Mouse (Mus musculus) kidney, postnatal 0 days (tissue): ENCODE measurements around the gene Lmln. TPM values are rescaled to one million over a fixed set of nuclear protein-coding genes. Genes with fewer than 3 reads are reported as not detected.

Source experiments
- ATAC-seq: fragments of 200-750 bp; cut with Nextera tagmentation; replicated peaks from 2 replicates; pipeline ENCODE4 v1.8.0; 2017; ENCODE audit warnings: low read depth, moderate number of reproducible peaks, moderate TSS enrichment, moderate library complexity; ENCODE audit not compliant: low FRiP score
- DNase-seq: peaks from one replicate; pipeline ENCODE4 v3.0.0-alpha.2; 2016; ENCODE audit warnings: low spot score
- H3K27ac ChIP-seq: fragments of 300-500 bp; sonication (generic); 2 replicates; pipeline ENCODE4 v1.5.1; 2014; ENCODE audit warnings: mild to moderate bottlenecking
- H3K27me3 ChIP-seq: fragments of 300-500 bp; sonication (generic); 2 replicates; pipeline ENCODE4 v1.6.1; 2014; ENCODE audit warnings: low read length, mixed read lengths; ENCODE audit not compliant: insufficient read depth
- H3K36me3 ChIP-seq: fragments of 300-500 bp; sonication (generic); 2 replicates; pipeline ENCODE4 v1.6.1; 2014; ENCODE audit warnings: low read length, mixed read lengths; ENCODE audit not compliant: insufficient read depth
- H3K4me1 ChIP-seq: fragments of 300-500 bp; sonication (generic); replicated peaks from 2 replicates; pipeline ENCODE4 v1.6.1; 2014; ENCODE audit warnings: antibody characterized with exemption, low read length, mixed read lengths; ENCODE audit not compliant: insufficient read depth
- H3K4me2 ChIP-seq: fragments of 300-500 bp; sonication (generic); 2 replicates; pipeline ENCODE4 v1.6.1; 2014; ENCODE audit warnings: mild to moderate bottlenecking, low read length, moderate library complexity, mixed read lengths
- H3K4me3 ChIP-seq: fragments of 300-500 bp; sonication (generic); replicated peaks from 2 replicates; pipeline ENCODE4 v1.5.1; 2014; ENCODE audit warnings: low read depth, low read length
- H3K9ac ChIP-seq: fragments of 300-500 bp; sonication (generic); 2 replicates; pipeline ENCODE4 v1.6.1; 2014; ENCODE audit warnings: low read depth, low read length
- H3K9me3 ChIP-seq: fragments of 300-500 bp; sonication (generic); replicated peaks from 2 replicates; pipeline ENCODE4 v1.6.1; 2016; ENCODE audit warnings: low read length, inconsistent platforms, mixed read lengths
- CTCF ChIP-seq: IDR thresholded peaks from 2 replicates; pipeline ENCODE4 v1.5.1; 2016; ENCODE audit warnings: antibody characterized with exemption, low read depth, mild to moderate bottlenecking, moderate library complexity
- WGBS: fragments of 180-500 bp; shearing (Covaris S2); extraction: QIAGEN DNeasy Blood & Tissue Kit; methylation state at CpG from one replicate; pipeline ENCODE4 v1.1.7; 2014; 5-methylcytosine and 5-hydroxymethylcytosine counted together
- polyA plus RNA-seq: library from polyadenylated mRNA; unstranded; fragments of >200 nt; fragmentation: Nextera tagmentation; extraction: Ambion mirVana; gene quantifications from 2 replicates; pipeline ENCODE4 v1.2.1, GENCODE M21; 2015

Lmln gene
- polyA plus RNA-seq, 1 experiment from 2014 or later, result 0.95 TPM

GRCm38 (mm10) chr16:33060926-33061325 is 1.4 kb upstream of the Lmln start:
- Histone ChIP-seq H3K27me3 (no peaks in the 10 kb centered on the region), H3K36me3 (peaks cover 24% of the 10 kb centered on the region), H3K4me1 (peaks cover 4% of the 10 kb centered on the region), H3K4me3 (no peak overlapping the region), H3K27ac (no peak overlapping the region), H3K9ac (no peak overlapping the region), H3K4me2 (no peak overlapping the region), H3K9me3 (no peaks in the 10 kb centered on the region)
- DNase-seq (no peak), ATAC-seq (no peak)
- 93% methylated on average over 2 of the region's 2 CpGs for WGBS
- no peak for TF ChIP-seq CTCF

- Histone ChIP-seq H3K9ac (no peak overlapping the region), H3K4me2 (peak overlapping the region; percentile 91), H3K9me3 (no peaks in the 10 kb centered on the region), H3K36me3 (peaks cover 24% of the 10 kb centered on the region), H3K4me1 (peaks cover 4% of the 10 kb centered on the region), H3K27me3 (no peaks in the 10 kb centered on the region), H3K27ac (peak overlapping the region; percentile 68), H3K4me3 (0 out of 2 replicates have a peak overlapping the region, but pooled peaks have one; percentile 79)
- WGBS, result 49% methylated on average over 11 of the region's 11 CpGs
- ATAC-seq (no peak), DNase-seq (no peak)
- TF ChIP-seq CTCF, result no peak
Measured at GRCm38 (mm10) chr16:33061400-33061799, 921 bp upstream of the Lmln start.

GRCm38 (mm10) chr16:33062682-33063131 is 386 bp downstream of the Lmln start:
- TF ChIP-seq CTCF, result no peak
- WGBS, result under 1% methylated on average over 29 of the region's 35 CpGs
- peaks cover 4% of the 10 kb centered on the region for H3K4me1 ChIP-seq
- DNase-seq (peak; percentile 40), ATAC-seq (peak; percentile 67; the same call in 1 of the 2 replicates)
- H3K27me3 ChIP-seq, result no peaks in the 10 kb centered on the region
- no peaks in the 10 kb centered on the region for H3K9me3 ChIP-seq
- peak overlapping the region; percentile 68; the same call in 1 of the 2 replicates for H3K27ac ChIP-seq
- H3K36me3 ChIP-seq, result peaks cover 27% of the 10 kb centered on the region
- peak overlapping the region; percentile 74 for H3K9ac ChIP-seq
- H3K4me2 ChIP-seq, result peak overlapping the region; percentile 91
- H3K4me3 ChIP-seq, result peak overlapping the region; percentile 79

GRCm38 (mm10) chr16:33063267-33063666 is 946 bp downstream of the Lmln start:
- Histone ChIP-seq H3K4me3 (peak overlapping the region; percentile 79), H3K4me1 (peaks cover 4% of the 10 kb centered on the region), H3K27ac (peak overlapping the region; percentile 68; the same call in 1 of the 2 replicates), H3K4me2 (peak overlapping the region; percentile 91), H3K36me3 (peaks cover 24% of the 10 kb centered on the region), H3K27me3 (no peaks in the 10 kb centered on the region), H3K9ac (peak overlapping the region; percentile 74), H3K9me3 (no peaks in the 10 kb centered on the region)
- DNase-seq (no peak), ATAC-seq (no peak)
- TF ChIP-seq CTCF, result no peak
- 23% methylated on average over 7 of the region's 7 CpGs for WGBS

GRCm38 (mm10) chr16:33064636-33065035 is 2.3 kb downstream of the Lmln start:
- H3K27me3 ChIP-seq, result no peaks in the 10 kb centered on the region
- peaks cover 10% of the 10 kb centered on the region; the same call in 1 of the 2 replicates for H3K36me3 ChIP-seq
- H3K9ac ChIP-seq, result no peak overlapping the region
- DNase-seq, result no peak
- TF ChIP-seq CTCF, result peak; percentile 28; the same call in 1 of the 2 replicates
- ATAC-seq, result no peak
- no peak overlapping the region for H3K4me2 ChIP-seq
- peaks cover 4% of the 10 kb centered on the region; the same call in 1 of the 2 replicates for H3K4me1 ChIP-seq
- WGBS, result 76% methylated on average over 9 of the region's 9 CpGs
- no peaks in the 10 kb centered on the region for H3K9me3 ChIP-seq
- no peak overlapping the region for H3K4me3 ChIP-seq
- H3K27ac ChIP-seq, result no peak overlapping the region

GRCm38 (mm10) chr16:33070928-33071327 is 8.6 kb downstream of the Lmln start:
- H3K4me3 ChIP-seq, result no peak overlapping the region
- no peak; the same call in 1 of the 2 replicates for TF ChIP-seq CTCF
- H3K9ac ChIP-seq, result no peak overlapping the region
- ATAC-seq (no peak), DNase-seq (no peak)
- no peak overlapping the region for H3K27ac ChIP-seq
- no peaks in the 10 kb centered on the region for H3K9me3 ChIP-seq
- H3K4me1 ChIP-seq, result no peaks in the 10 kb centered on the region
- H3K36me3 ChIP-seq, result 0 out of 2 replicates have a peak, but pooled peaks cover 3% of the 10 kb centered on the region
- no peak overlapping the region for H3K4me2 ChIP-seq
- no peaks in the 10 kb centered on the region for H3K27me3 ChIP-seq
